Mouse (Mus musculus) small intestine, adult 2 months (tissue): ENCODE measurements around the gene Ctbp2. TPM values are rescaled to one million over a fixed set of nuclear protein-coding genes. Genes with fewer than 3 reads are reported as not detected.

Source experiments
- H3K27ac ChIP-seq: fragments of 200-500 bp; 2 replicates; pipeline ENCODE4 v1.5.1; 2012; ENCODE audit warnings: low read depth, low read length, control low read depth, inconsistent platforms; ENCODE audit not compliant: insufficient read depth
- H3K27me3 ChIP-seq: fragments of 200-500 bp; 2 replicates; pipeline ENCODE4 v1.6.1; 2012; ENCODE audit warnings: mild to moderate bottlenecking, moderate library complexity, low read length, inconsistent platforms; ENCODE audit not compliant: control insufficient read depth, insufficient read depth
- H3K36me3 ChIP-seq: fragments of 200-500 bp; 2 replicates; pipeline ENCODE4 v1.6.1; 2012; ENCODE audit warnings: mild to moderate bottlenecking, low read length, control low read depth, inconsistent platforms; ENCODE audit not compliant: control insufficient read depth, insufficient read depth
- H3K4me1 ChIP-seq: fragments of 200-500 bp; 2 replicates; pipeline ENCODE4 v1.6.1; 2012; ENCODE audit warnings: low read length, inconsistent platforms, mixed read lengths; ENCODE audit not compliant: control insufficient read depth, insufficient read depth, insufficient read length
- H3K4me3 ChIP-seq: fragments of 200-500 bp; 2 replicates; pipeline ENCODE4 v1.5.1; 2012; ENCODE audit warnings: low read depth, mild to moderate bottlenecking, control low read depth, inconsistent platforms, low read length, moderate library complexity
- CTCF ChIP-seq: fragments of 200-500 bp; IDR thresholded peaks from 2 replicates; pipeline ENCODE4 v1.5.1; 2012; ENCODE audit warnings: low read depth, mild to moderate bottlenecking, control low read depth, inconsistent platforms, low read length, moderate library complexity, mixed read lengths; ENCODE audit not compliant: insufficient replicate concordance, insufficient read length; ENCODE audit errors: extremely low read depth
- POLR2A ChIP-seq: fragments of 200-500 bp; IDR thresholded peaks from 2 replicates; pipeline ENCODE4 v1.6.1; 2012; ENCODE audit warnings: low read depth, mild to moderate bottlenecking, control low read depth, inconsistent platforms, low read length, moderate library complexity
- WGBS: fragments of 180-500 bp; shearing (Covaris S2); methylation state at CpG from one replicate; pipeline ENCODE4 v1.1.7; 2018; 5-methylcytosine and 5-hydroxymethylcytosine counted together
- polyA plus RNA-seq: library from polyadenylated mRNA; depleted of rRNA; stranded (reverse); fragments of >200 nt; gene quantifications from 2 replicates; pipeline ENCODE4 v1.2.3, GENCODE M21; 2012

Ctbp2 gene
- polyA plus RNA-seq, 1 experiment = 33.8 TPM

GRCm38 (mm10) chr7:133029004-133029403 lies 95.2 kb downstream of the Ctbp2 start:
- no peak for TF ChIP-seq POLR2A
- no peak for TF ChIP-seq CTCF
- Histone ChIP-seq H3K4me1 (peaks cover 10% of the 10 kb centered on the region; the same call in 1 of the 2 replicates), H3K4me3 (no peak overlapping the region), H3K27ac (peak overlapping the region; percentile 26), H3K36me3 (peaks cover 3% of the 10 kb centered on the region; the same call in 1 of the 2 replicates), H3K27me3 (no peaks in the 10 kb centered on the region)
- WGBS = 28% methylated on average over 8 of the region's 8 CpGs

GRCm38 (mm10) chr7:133027930-133028329 lies 96.2 kb downstream of the Ctbp2 start:
- Histone ChIP-seq H3K27me3 (no peaks in the 10 kb centered on the region), H3K4me1 (peaks cover 14% of the 10 kb centered on the region; the same call in 1 of the 2 replicates), H3K4me3 (no peak overlapping the region), H3K36me3 (peaks cover 3% of the 10 kb centered on the region; the same call in 1 of the 2 replicates), H3K27ac (no peak overlapping the region)
- 88% methylated on average over 4 of the region's 4 CpGs for WGBS
- TF ChIP-seq POLR2A (no peak), CTCF (no peak)

GRCm38 (mm10) chr7:133024694-133025093 lies 99.5 kb downstream of the Ctbp2 start:
- WGBS = 24% methylated on average over 1 of the region's 1 CpGs
- H3K4me3 ChIP-seq = no peak overlapping the region
- TF ChIP-seq CTCF = no peak
- no peak for TF ChIP-seq POLR2A
- peaks cover 16% of the 10 kb centered on the region; the same call in 1 of the 2 replicates for H3K4me1 ChIP-seq
- no peaks in the 10 kb centered on the region for H3K27me3 ChIP-seq
- peaks cover 3% of the 10 kb centered on the region; the same call in 1 of the 2 replicates for H3K36me3 ChIP-seq
- no peak overlapping the region for H3K27ac ChIP-seq

- H3K36me3 ChIP-seq = no peaks in the 10 kb centered on the region
- H3K4me1 ChIP-seq = peaks cover 13% of the 10 kb centered on the region; the same call in 1 of the 2 replicates
- no peak overlapping the region for H3K27ac ChIP-seq
- no peak overlapping the region for H3K4me3 ChIP-seq
- H3K27me3 ChIP-seq = no peaks in the 10 kb centered on the region
- TF ChIP-seq CTCF (no peak), POLR2A (no peak)
- 51% methylated on average over 6 of the region's 6 CpGs for whole genome bisulfite sequencing
Measured at GRCm38 (mm10) chr7:133019481-133020020, 104.6 kb downstream of the Ctbp2 start.

- no peaks in the 10 kb centered on the region for H3K36me3 ChIP-seq
- no peak overlapping the region for H3K4me3 ChIP-seq
- TF ChIP-seq CTCF (no peak), POLR2A (no peak)
- peaks cover 13% of the 10 kb centered on the region; the same call in 1 of the 2 replicates for H3K4me1 ChIP-seq
- no peaks in the 10 kb centered on the region for H3K27me3 ChIP-seq
- 94% methylated on average over 7 of the region's 7 CpGs for WGBS
- H3K27ac ChIP-seq = no peak overlapping the region
Measured at GRCm38 (mm10) chr7:133018961-133019360, 105.2 kb downstream of the Ctbp2 start.

- TF ChIP-seq POLR2A = no peak
- no peak for TF ChIP-seq CTCF
- H3K36me3 ChIP-seq = peaks cover 4% of the 10 kb centered on the region; the same call in 1 of the 2 replicates
- peaks cover 12% of the 10 kb centered on the region; the same call in 1 of the 2 replicates for H3K4me1 ChIP-seq
- H3K27ac ChIP-seq = 0 out of 2 replicates have a peak overlapping the region, but pooled peaks have one; percentile 3
- no peaks in the 10 kb centered on the region for H3K27me3 ChIP-seq
- no peak overlapping the region for H3K4me3 ChIP-seq
- WGBS = 76% methylated on average over 7 of the region's 7 CpGs
Measured at GRCm38 (mm10) chr7:133015416-133016070, 108.6 kb downstream of the Ctbp2 start.

GRCm38 (mm10) chr7:133014631-133015030 lies 109.5 kb downstream of the Ctbp2 start:
- TF ChIP-seq CTCF (no peak), POLR2A (no peak)
- Histone ChIP-seq H3K4me3 (no peak overlapping the region), H3K27me3 (no peaks in the 10 kb centered on the region), H3K27ac (no peak overlapping the region), H3K36me3 (peaks cover 4% of the 10 kb centered on the region; the same call in 1 of the 2 replicates), H3K4me1 (peaks cover 6% of the 10 kb centered on the region; the same call in 1 of the 2 replicates)
- WGBS = 93% methylated on average over 14 of the region's 14 CpGs
